Mouse (Mus musculus) myocyte (in vitro differentiated cells): ENCODE measurements around the gene Bcas3.

Experiments used
- CEBPB ChIP-seq: IDR thresholded peaks from 2 replicates; pipeline ENCODE4 v1.6.1; 2011; ENCODE audit warnings: mild to moderate bottlenecking, moderate library complexity; ENCODE audit not compliant: poor library complexity, insufficient read depth, severe bottlenecking
- E2F4 ChIP-seq: IDR thresholded peaks from one replicate; pipeline ENCODE4 v1.6.1; 2011; ENCODE audit warnings: mild to moderate bottlenecking, control low read depth, moderate library complexity; ENCODE audit not compliant: insufficient read depth
- MAX ChIP-seq: IDR thresholded peaks from one replicate; pipeline ENCODE4 v1.6.1; 2011; ENCODE audit warnings: low read depth, mild to moderate bottlenecking, control low read depth
- MYOD1 ChIP-seq, 3 experiments: IDR thresholded peaks; one replicate each; pipeline ENCODE4 v1.6.1; 2011; ENCODE audit warnings: control low read depth in 2 of 3, low read depth in 2 of 3, mild to moderate bottlenecking in 2 of 3, moderate library complexity in 1 of 3; ENCODE audit not compliant: insufficient read length in 2 of 3, control insufficient read depth in 1 of 3
- MYOG ChIP-seq, 3 experiments: IDR thresholded peaks; one replicate each; pipeline ENCODE4 v1.6.1; 2011; ENCODE audit warnings: control low read depth in 2 of 3, low read depth in 2 of 3, mild to moderate bottlenecking in 2 of 3; ENCODE audit not compliant: insufficient read length in 2 of 3, control insufficient read depth in 1 of 3, insufficient read depth in 1 of 3
- POLR2A ChIP-seq: IDR thresholded peaks from one replicate; pipeline ENCODE4 v1.6.1; 2011; ENCODE audit warnings: low read depth, mild to moderate bottlenecking, control low read depth, moderate library complexity; ENCODE audit not compliant: insufficient read length
- POLR2AphosphoS2 ChIP-seq: IDR thresholded peaks from one replicate; pipeline ENCODE4 v1.6.1; 2011; ENCODE audit warnings: low read depth, control low read depth; ENCODE audit not compliant: insufficient read length
- REST ChIP-seq: IDR thresholded peaks from one replicate; pipeline ENCODE4 v1.6.1; 2011; ENCODE audit warnings: mild to moderate bottlenecking, control low read depth, moderate library complexity; ENCODE audit not compliant: insufficient read depth, insufficient read length
- SRF ChIP-seq: IDR thresholded peaks from one replicate; pipeline ENCODE4 v1.6.1; 2011; ENCODE audit warnings: low read depth; ENCODE audit not compliant: control insufficient read depth, insufficient read length
- TCF12 ChIP-seq: IDR thresholded peaks from one replicate; pipeline ENCODE4 v1.6.1; 2011; ENCODE audit warnings: mild to moderate bottlenecking, control low read depth; ENCODE audit not compliant: poor library complexity, insufficient read depth, severe bottlenecking
- TCF3 ChIP-seq: IDR thresholded peaks from one replicate; pipeline ENCODE4 v1.6.1; 2011; ENCODE audit warnings: low read depth, control low read depth; ENCODE audit not compliant: insufficient read length
- USF1 ChIP-seq: IDR thresholded peaks from one replicate; pipeline ENCODE4 v1.6.1; 2011; ENCODE audit warnings: low read depth, mild to moderate bottlenecking, control low read depth, moderate library complexity

- TF ChIP-seq POLR2A (no peak), CEBPB (no peak), POLR2AphosphoS2 (no peak), MAX (no peak), E2F4 (no peak), MYOD1 (IDR thresholded peaks at IDR 0.05; ENCODE audit: control insufficient read depth in 1 of 3, insufficient read length in 2 of 3, low read depth in 2 of 3) (no peak), USF1 (no peak), SRF (no peak), TCF3 (no peak), TCF12 (no peak), MYOG (IDR thresholded peaks at IDR 0.05; ENCODE audit: control insufficient read depth in 1 of 3, insufficient read depth in 1 of 3, insufficient read length in 2 of 3, low read depth in 2 of 3) (no peak), REST (no peak)
These were observed 59.4 kb downstream of the Bcas3 start for GRCm38 (mm10) chr11:85412319-85412718.
